Mouse (Mus musculus) heart, embryonic 16.5 days (tissue): ENCODE results near the gene Klf15. TPM values are rescaled to one million over a fixed set of nuclear protein-coding genes. Genes with fewer than 3 reads are reported as not detected.
A peak's percentile ranks its signal among the peaks of the same experiment; 100 is the strongest.

ENCODE experiments used
- ATAC-seq: fragments of 200-750 bp; cut with Nextera tagmentation; replicated peaks from 2 replicates; pipeline ENCODE4 v1.8.0; 2017; ENCODE audit warnings: moderate number of reproducible peaks; ENCODE audit not compliant: insufficient read depth, low FRiP score; ENCODE audit errors: extremely low read depth
- H3K27ac ChIP-seq: fragments of 300-500 bp; sonication (generic); 2 replicates; pipeline ENCODE4 v1.5.1; 2014; ENCODE audit warnings: mild to moderate bottlenecking, low read length, control low read depth, moderate library complexity
- H3K27me3 ChIP-seq: fragments of 300-500 bp; sonication (generic); 2 replicates; pipeline ENCODE4 v1.6.1; 2014; ENCODE audit warnings: low read length, mixed read lengths; ENCODE audit not compliant: control insufficient read depth, insufficient read depth
- H3K36me3 ChIP-seq: fragments of 300-500 bp; sonication (generic); 2 replicates; pipeline ENCODE4 v1.6.1; 2014; ENCODE audit not compliant: control insufficient read depth, insufficient read depth
- H3K4me1 ChIP-seq: fragments of 300-500 bp; sonication (generic); 2 replicates; pipeline ENCODE4 v1.6.1; 2014; ENCODE audit warnings: low read length, mixed read lengths; ENCODE audit not compliant: control insufficient read depth, insufficient read depth
- H3K4me2 ChIP-seq: fragments of 300-500 bp; sonication (generic); 2 replicates; pipeline ENCODE4 v1.6.1; 2014; ENCODE audit warnings: low read depth, mild to moderate bottlenecking, control low read depth, low read length
- H3K4me3 ChIP-seq: fragments of 300-500 bp; sonication (generic); 2 replicates; pipeline ENCODE4 v1.5.1; 2014; ENCODE audit warnings: mild to moderate bottlenecking, control low read depth, low read length
- H3K9ac ChIP-seq: fragments of 300-500 bp; sonication (generic); 2 replicates; pipeline ENCODE4 v1.6.1; 2014; ENCODE audit warnings: low read length, control low read depth
- H3K9me3 ChIP-seq: fragments of 300-500 bp; sonication (generic); replicated peaks from 2 replicates; pipeline ENCODE4 v1.6.1; 2016; ENCODE audit warnings: low read length; ENCODE audit not compliant: control insufficient read depth
- WGBS: fragments of 180-500 bp; shearing (Covaris S2); extraction: QIAGEN DNeasy Blood & Tissue Kit; methylation state at CpG from one replicate; pipeline ENCODE4 v1.1.7; 2014; 5-methylcytosine and 5-hydroxymethylcytosine counted together
- polyA plus RNA-seq: library from polyadenylated mRNA; unstranded; fragments of >200 nt; fragmentation: Nextera tagmentation; extraction: Ambion mirVana; gene quantifications from 2 replicates; pipeline ENCODE4 v1.2.1, GENCODE M21; 2015

The Klf15 gene
- polyA plus RNA-seq, 1 experiment from 2014 or later: 28.2 TPM

- H3K36me3 ChIP-seq: peaks cover 18% of the 10 kb centered on the region
- no peak overlapping the region for H3K4me2 ChIP-seq
- WGBS: 23% methylated on average over 1 of the region's 1 CpGs
- no peak for ATAC-seq
- no peak overlapping the region for H3K4me3 ChIP-seq
- no peak overlapping the region for H3K9ac ChIP-seq
- no peaks in the 10 kb centered on the region for H3K9me3 ChIP-seq
- peaks cover 52% of the 10 kb centered on the region for H3K4me1 ChIP-seq
- 0 out of 2 replicates have a peak, but pooled peaks cover 1% of the 10 kb centered on the region for H3K27me3 ChIP-seq
- no peak overlapping the region for H3K27ac ChIP-seq
Observed at GRCm38 (mm10) chr6:90468216-90468615, 5.8 kb downstream of the Klf15 start.

GRCm38 (mm10) chr6:90469041-90469440, 6.7 kb downstream of the Klf15 start:
- no peak overlapping the region for H3K4me2 ChIP-seq
- no peak overlapping the region for H3K27ac ChIP-seq
- WGBS: 86% methylated on average over 6 of the region's 6 CpGs
- H3K36me3 ChIP-seq: peaks cover 19% of the 10 kb centered on the region
- peaks cover 47% of the 10 kb centered on the region for H3K4me1 ChIP-seq
- H3K9me3 ChIP-seq: no peaks in the 10 kb centered on the region
- no peak overlapping the region for H3K4me3 ChIP-seq
- no peak overlapping the region for H3K9ac ChIP-seq
- H3K27me3 ChIP-seq: no peaks in the 10 kb centered on the region
- no peak for ATAC-seq

GRCm38 (mm10) chr6:90470255-90470654, 7.9 kb downstream of the Klf15 start:
- H3K4me2 ChIP-seq: no peak overlapping the region
- H3K9ac ChIP-seq: no peak overlapping the region
- ATAC-seq: no peak
- peak overlapping the region; percentile 87 for H3K27ac ChIP-seq
- no peaks in the 10 kb centered on the region for H3K27me3 ChIP-seq
- WGBS: 89% methylated on average over 2 of the region's 2 CpGs
- H3K4me1 ChIP-seq: peaks cover 35% of the 10 kb centered on the region
- no peak overlapping the region for H3K4me3 ChIP-seq
- no peaks in the 10 kb centered on the region for H3K9me3 ChIP-seq
- peaks cover 24% of the 10 kb centered on the region for H3K36me3 ChIP-seq

- H3K4me3 ChIP-seq: no peak overlapping the region
- H3K4me2 ChIP-seq: no peak overlapping the region
- WGBS: 30% methylated on average over 12 of the region's 12 CpGs
- ATAC-seq: peak; percentile 57
- H3K36me3 ChIP-seq: peaks cover 29% of the 10 kb centered on the region
- H3K27me3 ChIP-seq: no peaks in the 10 kb centered on the region
- H3K4me1 ChIP-seq: peaks cover 28% of the 10 kb centered on the region
- H3K9ac ChIP-seq: peak overlapping the region; percentile 37
- peak overlapping the region; percentile 87 for H3K27ac ChIP-seq
- no peaks in the 10 kb centered on the region for H3K9me3 ChIP-seq
Observed at GRCm38 (mm10) chr6:90470947-90471541, 8.7 kb downstream of the Klf15 start.

GRCm38 (mm10) chr6:90472079-90472478, 9.7 kb downstream of the Klf15 start:
- no peak overlapping the region; the same call in 1 of the 2 replicates for H3K9ac ChIP-seq
- no peaks in the 10 kb centered on the region for H3K27me3 ChIP-seq
- no peak overlapping the region for H3K4me2 ChIP-seq
- H3K9me3 ChIP-seq: no peaks in the 10 kb centered on the region
- H3K4me1 ChIP-seq: peaks cover 32% of the 10 kb centered on the region
- H3K27ac ChIP-seq: no peak overlapping the region
- H3K4me3 ChIP-seq: no peak overlapping the region
- WGBS: 56% methylated on average over 4 of the region's 4 CpGs
- peaks cover 24% of the 10 kb centered on the region for H3K36me3 ChIP-seq
- no peak for ATAC-seq

- peaks cover 20% of the 10 kb centered on the region for H3K36me3 ChIP-seq
- no peaks in the 10 kb centered on the region for H3K9me3 ChIP-seq
- no peak overlapping the region for H3K27ac ChIP-seq
- no peaks in the 10 kb centered on the region for H3K27me3 ChIP-seq
- WGBS: 85% methylated on average over 3 of the region's 3 CpGs
- no peak overlapping the region for H3K4me2 ChIP-seq
- no peak overlapping the region for H3K9ac ChIP-seq
- peaks cover 38% of the 10 kb centered on the region for H3K4me1 ChIP-seq
- no peak for ATAC-seq
- H3K4me3 ChIP-seq: no peak overlapping the region
Observed at GRCm38 (mm10) chr6:90472697-90473096, 10.3 kb downstream of the Klf15 start.

- Histone ChIP-seq H3K4me2 (no peak overlapping the region), H3K9ac (no peak overlapping the region), H3K4me1 (peaks cover 32% of the 10 kb centered on the region), H3K9me3 (no peaks in the 10 kb centered on the region), H3K4me3 (no peak overlapping the region), H3K27me3 (no peaks in the 10 kb centered on the region), H3K36me3 (peaks cover 20% of the 10 kb centered on the region), H3K27ac (no peak overlapping the region)
- 94% methylated on average over 24 of the region's 24 CpGs for WGBS
- no peak for ATAC-seq
Observed at GRCm38 (mm10) chr6:90473630-90474360, 11.4 kb downstream of the Klf15 start.

- WGBS: 81% methylated on average over 3 of the region's 3 CpGs
- peaks cover 32% of the 10 kb centered on the region for H3K4me1 ChIP-seq
- peaks cover 20% of the 10 kb centered on the region for H3K36me3 ChIP-seq
- H3K9ac ChIP-seq: no peak overlapping the region
- no peak overlapping the region for H3K4me2 ChIP-seq
- no peaks in the 10 kb centered on the region for H3K9me3 ChIP-seq
- H3K27me3 ChIP-seq: no peaks in the 10 kb centered on the region
- no peak overlapping the region for H3K4me3 ChIP-seq
- no peak overlapping the region for H3K27ac ChIP-seq
- ATAC-seq: no peak
Observed at GRCm38 (mm10) chr6:90474361-90474750, 12.0 kb downstream of the Klf15 start.

- H3K27me3 ChIP-seq: no peaks in the 10 kb centered on the region
- H3K36me3 ChIP-seq: peaks cover 15% of the 10 kb centered on the region
- no peak overlapping the region for H3K4me2 ChIP-seq
- H3K4me3 ChIP-seq: no peak overlapping the region
- no peak overlapping the region for H3K27ac ChIP-seq
- H3K9me3 ChIP-seq: no peaks in the 10 kb centered on the region
- H3K9ac ChIP-seq: no peak overlapping the region
- WGBS: 88% methylated on average over 4 of the region's 4 CpGs
- peaks cover 28% of the 10 kb centered on the region for H3K4me1 ChIP-seq
- no peak for ATAC-seq
Observed at GRCm38 (mm10) chr6:90475176-90475853, 12.9 kb downstream of the Klf15 start.
